Mouse (Mus musculus): Measurements from ENCODE around the gene Gm49425.
"Not testable (repeated sequence)": the region's sequence is repeated elsewhere in the genome, so short reads cannot be mapped to it uniquely, and the experiment has no call there.

Gene Gm49425

DNA sequence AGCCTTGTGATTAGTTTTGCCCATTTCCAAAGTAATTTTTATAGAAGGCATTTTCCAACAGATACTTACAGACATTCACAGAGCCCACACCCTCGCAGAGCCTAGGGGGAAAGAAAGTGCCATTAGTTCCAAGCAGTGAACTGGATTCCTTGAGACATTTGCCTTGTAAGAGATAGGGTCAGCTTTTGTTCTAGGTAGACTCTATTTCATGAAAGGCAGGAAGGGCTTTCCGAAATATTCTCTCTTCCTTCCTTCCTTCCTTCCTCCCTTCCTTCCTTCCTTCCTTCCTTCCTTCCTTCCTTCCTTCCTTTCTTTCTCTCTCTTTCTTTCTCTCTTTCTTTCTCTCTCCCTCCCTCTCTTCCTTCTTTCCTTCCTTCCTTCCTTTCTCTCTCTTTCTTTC lies at the start of gene Gm49425:
TSS of gene Gm49425 (minus strand) at position 101 of the 400 bp plus-strand sequence.
- DNase-seq (ENCODE audit: low read depth, low spot score): not testable (repeated sequence)

GRCm38 (mm10) chr15:101562850-101563249 lies 45.8 kb upstream of the Gm49425 start, which contains the start of gene Krt90:
Gene Krt90, minus strand, starts transcription at chr15:101562950.
- DNase-seq (ENCODE audit: low read depth, low spot score): no peak

DNA sequence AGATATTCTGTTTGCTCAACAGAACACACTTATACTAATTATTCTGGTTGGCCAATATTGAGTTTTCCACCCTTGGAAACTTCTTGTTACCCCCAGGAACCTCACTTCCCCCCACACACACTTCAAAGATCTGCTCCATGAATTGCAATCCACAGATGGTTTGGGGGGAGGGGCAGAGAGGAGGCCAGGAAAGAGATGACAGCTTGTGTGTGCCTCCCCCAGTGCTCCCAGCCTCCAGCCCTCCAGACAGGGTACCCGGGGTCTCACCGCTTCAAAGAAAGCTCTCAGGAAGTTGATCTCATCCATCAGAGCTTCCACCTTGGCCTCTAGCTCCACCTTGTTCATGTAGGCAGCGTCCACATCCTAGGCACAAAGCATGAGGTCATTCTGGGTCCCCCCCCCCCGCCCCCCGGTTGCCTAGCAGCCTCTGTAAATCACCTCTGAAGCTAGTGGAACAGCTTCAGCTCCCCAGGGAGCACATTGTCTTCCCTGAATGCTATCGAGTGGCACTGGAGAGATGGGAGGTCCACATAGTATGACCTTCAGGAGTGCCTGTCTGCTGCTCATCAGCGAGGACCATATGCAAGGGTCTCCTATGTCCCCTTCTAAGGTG lies 41.1 kb upstream of the Gm49425 start:
- DNase-seq (ENCODE audit: low read depth, low spot score): no peak

GRCm38 (mm10) chr15:101553169-101553568 lies 36.1 kb upstream of the Gm49425 start:
- DNase-seq (ENCODE audit: low read depth, low spot score): peak; percentile 55

GRCm38 (mm10) chr15:101552188-101552587 lies 35.1 kb upstream of the Gm49425 start:
- no peak for DNase-seq (ENCODE audit: low read depth, low spot score)

DNA sequence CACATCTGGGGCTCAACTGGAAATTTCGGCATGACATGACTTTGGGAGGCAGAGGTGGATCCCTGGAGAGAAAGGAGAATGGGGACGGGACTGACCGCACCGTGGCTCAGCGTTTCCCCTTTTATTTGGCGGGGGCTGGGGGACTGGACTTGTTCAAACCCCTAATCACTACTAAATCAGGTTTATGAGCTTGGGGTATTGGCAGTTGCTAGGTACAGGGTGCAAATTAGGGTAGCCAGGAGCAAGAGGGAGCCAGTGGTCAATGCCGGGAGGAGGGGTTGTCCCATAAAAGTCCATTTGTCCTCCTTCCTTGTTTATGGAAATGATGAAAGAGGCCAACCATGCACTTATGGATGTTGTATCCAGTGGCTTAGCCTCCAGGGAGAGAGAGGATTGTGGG lies 33.5 kb upstream of the Gm49425 start, which contains the start of gene Krt82:
TSS of gene Krt82 (minus strand) at position 101 of the 400 bp plus-strand sequence.
- DNase-seq (ENCODE audit: low read depth, low spot score): no peak

- no peak for DNase-seq (ENCODE audit: low read depth, low spot score)
Measured at GRCm38 (mm10) chr15:101544478-101544877, 27.4 kb upstream of the Gm49425 start.

GRCm38 (mm10) chr15:101542543-101542942 lies 25.5 kb upstream of the Gm49425 start:
- DNase-seq (ENCODE audit: low read depth, low spot score): peak; percentile 33

DNA sequence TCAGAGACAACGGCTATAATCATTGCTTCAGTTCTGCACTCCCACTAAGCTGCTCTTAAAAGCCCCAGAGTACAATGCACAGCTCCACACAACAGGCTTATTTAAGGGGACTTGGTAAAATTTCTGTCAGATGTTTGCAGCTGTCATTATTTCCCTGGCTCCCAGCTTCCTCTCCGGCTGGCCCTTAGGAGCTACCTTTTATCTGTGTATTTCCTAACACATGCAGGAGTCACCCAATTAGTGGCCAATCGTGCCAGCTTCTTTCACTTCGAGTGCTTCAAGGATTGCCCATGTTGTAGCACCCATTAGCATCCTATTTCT lies 21.5 kb upstream of the Gm49425 start:
- DNase-seq (ENCODE audit: low read depth, low spot score): no peak

DNA sequence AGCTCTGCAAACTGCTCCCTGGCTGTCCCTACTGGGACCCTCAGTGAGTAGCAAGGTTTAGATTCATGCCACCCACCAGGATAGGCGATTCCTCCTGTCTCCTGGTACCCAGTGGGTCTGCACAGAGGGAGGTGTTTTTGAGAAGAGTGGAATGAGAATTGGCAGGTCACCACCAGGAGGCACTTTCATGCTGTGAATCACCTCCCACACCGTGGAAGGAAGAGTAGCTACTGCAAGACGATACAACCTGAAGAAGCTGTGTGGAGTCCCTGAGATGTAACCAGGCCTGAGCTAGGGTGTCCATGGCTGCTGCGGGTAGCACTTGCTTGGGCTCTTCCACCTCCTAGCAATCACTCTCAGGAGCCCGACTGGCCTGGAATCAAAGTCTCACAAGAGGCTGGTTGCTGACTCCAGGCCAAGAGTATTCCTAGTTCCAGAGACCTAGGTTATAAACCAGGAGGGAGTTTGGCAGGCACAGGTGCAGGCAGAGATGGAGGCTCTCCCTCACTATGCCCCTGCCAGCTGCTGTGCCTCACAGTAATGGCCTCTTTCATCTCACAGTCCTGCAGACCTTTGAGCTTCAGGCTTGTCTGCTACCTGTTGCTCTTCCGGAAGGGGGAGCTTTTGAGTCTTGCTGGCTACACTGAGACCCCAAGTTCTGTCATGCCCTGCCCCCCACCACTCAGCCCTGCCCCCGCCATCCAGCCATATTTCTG lies 21.0 kb upstream of the Gm49425 start:
- DNase-seq (ENCODE audit: low read depth, low spot score): peak; percentile 25

GRCm38 (mm10) chr15:101536054-101536850 lies 19.2 kb upstream of the Gm49425 start:
- DNase-seq (ENCODE audit: low read depth, low spot score): no peak

DNA sequence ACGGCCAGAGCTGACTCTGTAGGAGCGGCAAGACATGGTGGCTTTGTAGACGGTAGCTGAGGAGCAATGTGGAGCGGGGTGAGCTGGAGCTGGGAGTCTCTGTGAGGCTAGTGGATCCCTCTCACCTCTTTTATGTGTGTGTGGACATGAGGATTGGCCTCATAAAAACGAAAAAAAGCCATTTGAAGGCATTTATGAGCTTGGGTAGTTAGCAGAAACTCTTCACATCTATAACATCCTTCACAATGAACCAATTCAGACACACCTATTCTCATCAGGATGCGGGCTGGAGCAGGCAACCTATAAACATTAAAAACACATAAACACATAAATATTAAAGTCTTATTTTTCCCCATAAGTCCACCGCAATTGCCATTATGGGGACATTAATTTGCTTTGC lies 15.7 kb upstream of the Gm49425 start, which contains the start of gene Krt84:
TSS of gene Krt84 (minus strand) at position 101 of the 400 bp plus-strand sequence.
- DNase-seq (ENCODE audit: low read depth, low spot score): no peak

- no peak for DNase-seq (ENCODE audit: low read depth, low spot score)
Measured at GRCm38 (mm10) chr15:101522556-101523232, 5.6 kb upstream of the Gm49425 start.

GRCm38 (mm10) chr15:101519792-101520191 lies 2.7 kb upstream of the Gm49425 start:
- DNase-seq (ENCODE audit: low read depth, low spot score): peak; percentile 56

DNA sequence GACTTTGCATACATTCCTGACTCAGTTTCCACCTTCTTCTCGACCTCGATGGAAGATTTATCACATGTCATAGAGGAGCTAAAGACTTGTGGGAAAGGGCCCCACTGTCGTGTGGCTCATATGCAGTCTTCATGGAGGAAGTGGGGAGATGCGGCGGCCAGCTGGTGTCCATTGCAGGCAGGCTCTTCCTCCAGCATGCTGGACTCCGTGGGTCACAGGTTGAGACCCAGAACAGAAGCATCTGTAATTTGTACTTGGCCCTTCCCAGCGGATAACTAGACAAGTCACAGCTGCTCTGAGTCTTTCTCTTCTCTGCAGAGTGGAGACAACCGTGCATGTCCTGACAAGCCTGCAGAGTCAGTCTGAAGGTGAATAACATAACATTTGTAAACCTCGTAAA lies 8.8 kb downstream of the Gm49425 start:
- no peak for DNase-seq (ENCODE audit: low read depth, low spot score)

GRCm38 (mm10) chr15:101506896-101507758 lies 9.9 kb downstream of the Gm49425 start:
- DNase-seq (ENCODE audit: low read depth, low spot score): no peak

DNA sequence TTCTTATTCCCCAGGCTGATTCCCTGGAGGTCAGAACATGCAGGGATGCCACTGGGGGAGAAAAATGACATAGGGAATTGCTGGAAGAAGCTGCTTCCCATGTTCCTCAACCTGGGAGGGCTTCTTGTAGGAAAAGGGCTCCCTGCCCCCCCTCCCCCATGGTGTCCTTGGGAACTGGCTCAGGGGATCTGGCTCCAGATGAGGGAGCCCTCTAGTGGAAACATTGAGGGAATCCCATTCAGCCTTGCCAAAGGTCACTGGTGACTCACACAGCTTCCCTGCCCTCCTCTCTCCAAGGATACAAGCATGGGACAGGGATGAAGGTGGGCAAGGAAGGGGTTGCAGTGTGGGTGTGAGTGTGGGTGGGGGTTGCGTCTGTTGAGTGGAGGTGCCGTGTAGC lies 19.9 kb downstream of the Gm49425 start:
- DNase-seq (ENCODE audit: low read depth, low spot score): no peak

- DNase-seq (ENCODE audit: low read depth, low spot score): no peak
Measured at GRCm38 (mm10) chr15:101495266-101495665, 21.8 kb downstream of the Gm49425 start.

DNA sequence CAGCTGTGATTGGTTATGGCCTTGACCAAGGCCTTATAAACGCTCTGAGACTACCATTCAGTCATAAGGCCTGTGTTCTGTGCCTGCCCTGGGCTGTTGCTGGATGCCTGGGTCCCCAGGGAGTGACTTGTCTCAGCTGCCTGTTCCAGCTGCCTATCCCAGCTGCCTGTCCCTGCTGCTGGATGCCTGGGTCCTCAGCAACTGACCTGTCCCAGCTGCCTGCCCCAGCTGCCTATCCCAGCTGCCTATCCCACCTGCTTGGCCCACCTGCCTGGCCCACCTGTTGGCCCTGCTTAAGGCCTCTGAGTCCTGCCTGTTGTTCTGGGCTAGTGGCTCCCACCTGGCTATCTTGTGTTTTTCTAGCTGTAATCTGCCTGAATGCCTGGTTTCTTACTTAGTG lies 22.9 kb downstream of the Gm49425 start:
- DNase-seq (ENCODE audit: low read depth, low spot score): no peak

GRCm38 (mm10) chr15:101493713-101494112 lies 23.3 kb downstream of the Gm49425 start:
- no peak for DNase-seq (ENCODE audit: low read depth, low spot score)

DNA sequence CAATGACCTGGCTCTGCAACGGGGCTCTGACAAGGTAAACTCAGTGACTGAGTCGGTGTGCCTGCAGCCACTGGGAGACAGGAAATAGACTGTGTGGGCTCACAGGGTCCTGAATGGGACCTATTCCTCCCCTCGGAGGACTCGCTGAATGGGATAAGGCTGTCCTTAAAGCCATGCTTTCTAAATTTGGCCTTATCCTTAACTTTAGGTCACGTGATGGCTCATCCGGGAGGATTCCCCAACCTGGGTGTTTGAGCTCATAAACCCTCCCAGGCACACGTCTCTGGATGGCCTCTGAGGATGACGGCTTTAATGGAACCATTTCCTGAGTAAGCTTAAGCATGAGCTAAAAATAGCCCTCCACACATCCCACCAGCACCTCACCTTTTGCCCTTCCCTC lies 24.3 kb downstream of the Gm49425 start:
- no peak for DNase-seq (ENCODE audit: low read depth, low spot score)
